Mouse (Mus musculus): ENCODE results near the gene Ptprn.
"Not testable (repeated sequence)": the region's sequence is repeated elsewhere in the genome, so short reads cannot be mapped to it uniquely, and the experiment has no call there.

Gene Ptprn

DNA sequence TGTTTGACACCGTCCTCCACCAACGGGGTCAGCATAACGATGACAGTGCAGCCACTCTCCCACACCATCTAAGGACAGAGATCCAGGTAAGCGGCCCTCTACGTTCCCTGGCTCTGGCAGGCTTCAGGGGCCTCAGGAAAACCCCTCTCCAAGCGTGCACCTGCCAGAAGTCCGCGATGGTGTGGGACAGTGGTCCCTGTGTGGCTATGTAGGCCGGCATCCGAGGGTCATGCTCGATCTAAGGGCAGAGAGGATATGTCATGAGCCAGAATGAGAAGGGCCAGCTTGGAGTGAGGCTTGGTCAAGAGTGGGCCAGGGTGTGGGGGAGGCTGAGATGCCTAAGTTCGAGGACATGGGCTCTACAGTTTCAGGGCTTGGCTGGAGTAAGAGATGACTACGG, 12.0 kb downstream of the Ptprn start:
- no peak for DNase-seq

DNA sequence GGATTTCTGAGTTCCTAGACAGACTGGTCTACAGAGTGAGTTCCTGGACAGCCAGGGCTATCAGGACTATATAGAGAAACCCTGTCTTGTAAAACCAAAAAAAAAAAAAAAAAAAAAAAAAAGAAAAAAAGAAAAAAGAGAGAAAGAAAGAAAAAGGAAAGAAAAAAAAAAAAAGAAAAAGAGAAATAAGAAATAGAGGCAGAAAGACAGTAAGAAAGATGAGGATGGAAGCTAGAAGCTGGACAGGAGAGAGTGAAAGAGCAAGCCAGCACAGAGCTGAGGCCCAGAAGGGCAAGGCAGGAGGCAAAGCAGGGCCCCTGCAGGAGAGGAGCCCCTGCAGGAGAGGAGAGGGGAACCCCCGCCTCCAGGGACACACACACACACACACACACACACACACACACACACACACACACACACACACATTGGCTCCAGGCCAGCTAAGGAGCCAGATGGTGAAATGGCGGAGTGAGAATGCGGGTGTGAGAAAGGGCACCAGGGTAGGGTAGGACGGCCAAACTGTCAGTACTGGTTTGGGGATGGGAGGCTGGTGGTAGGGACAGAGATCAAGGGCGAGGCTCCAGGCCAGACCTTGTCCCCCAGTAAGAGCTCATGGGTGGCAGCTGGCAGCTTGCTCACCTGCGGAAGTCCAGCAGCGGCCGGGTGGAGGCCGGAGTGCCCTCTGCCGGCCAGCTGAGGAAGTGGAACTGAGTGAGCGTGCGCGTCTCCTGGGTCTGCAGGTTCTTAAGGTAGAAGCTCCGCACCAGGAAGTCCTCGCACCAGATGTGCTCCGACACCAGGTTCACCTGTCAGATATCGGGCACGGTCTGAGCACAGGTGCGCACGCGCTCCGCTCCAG, 13.0 kb downstream of the Ptprn start:
- peak; percentile 91 for DNase-seq

DNA sequence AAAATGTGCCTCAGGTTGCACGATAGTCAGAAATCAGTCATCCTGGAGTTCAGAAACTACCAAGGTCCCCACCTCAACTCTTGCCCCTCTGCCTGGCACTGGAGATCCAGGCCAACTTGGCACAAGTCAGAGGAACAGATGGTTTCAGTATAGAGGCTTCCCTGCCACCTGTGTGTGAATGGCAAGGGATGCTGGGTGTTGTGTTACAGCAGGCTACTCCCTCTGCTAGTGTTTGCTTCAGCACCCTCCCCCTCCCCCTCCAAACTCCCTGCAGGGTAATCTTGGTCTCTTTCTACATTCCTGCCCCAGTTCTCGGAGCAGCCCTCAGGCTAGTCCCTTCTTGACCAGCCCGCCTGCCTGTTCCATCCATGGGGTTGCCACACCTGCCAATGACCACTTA, 13.8 kb downstream of the Ptprn start:
- no peak for DNase-seq

DNA sequence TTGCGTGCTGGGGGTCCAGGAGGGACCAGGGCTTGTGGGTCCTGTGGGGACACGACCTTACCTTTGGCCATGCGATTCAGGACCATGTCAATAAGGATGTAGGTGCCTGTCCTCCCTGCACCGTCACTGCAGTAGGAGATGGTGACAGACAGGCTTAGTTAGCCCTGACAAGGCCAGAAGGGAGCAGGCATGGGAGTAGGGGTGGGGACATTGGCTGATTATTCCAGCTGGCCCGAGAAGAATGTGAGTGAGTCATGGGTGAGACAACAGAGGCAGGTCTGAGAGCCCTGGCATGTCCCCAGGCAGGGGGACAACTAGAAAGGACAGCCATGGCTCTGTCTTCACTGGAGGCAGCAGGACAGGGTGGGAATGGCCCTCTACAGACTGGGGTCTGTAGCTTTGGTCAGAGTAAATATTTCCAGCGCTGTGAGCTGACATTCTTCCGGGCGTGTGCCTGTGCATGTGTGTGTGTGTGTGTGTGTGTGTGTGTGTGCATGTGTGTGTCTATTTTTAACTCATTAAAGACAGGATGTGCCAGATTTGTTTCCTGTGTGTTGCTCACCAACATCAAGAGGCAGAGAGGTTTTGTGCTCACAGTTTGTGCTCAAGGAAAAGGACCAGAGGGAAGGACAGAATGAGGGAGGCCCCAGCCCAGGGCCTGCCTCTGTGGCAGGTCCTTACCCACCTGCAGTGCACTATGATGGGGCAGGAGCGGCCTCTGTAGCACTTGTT, 16.1 kb downstream of the Ptprn start:
- no peak for DNase-seq

DNA sequence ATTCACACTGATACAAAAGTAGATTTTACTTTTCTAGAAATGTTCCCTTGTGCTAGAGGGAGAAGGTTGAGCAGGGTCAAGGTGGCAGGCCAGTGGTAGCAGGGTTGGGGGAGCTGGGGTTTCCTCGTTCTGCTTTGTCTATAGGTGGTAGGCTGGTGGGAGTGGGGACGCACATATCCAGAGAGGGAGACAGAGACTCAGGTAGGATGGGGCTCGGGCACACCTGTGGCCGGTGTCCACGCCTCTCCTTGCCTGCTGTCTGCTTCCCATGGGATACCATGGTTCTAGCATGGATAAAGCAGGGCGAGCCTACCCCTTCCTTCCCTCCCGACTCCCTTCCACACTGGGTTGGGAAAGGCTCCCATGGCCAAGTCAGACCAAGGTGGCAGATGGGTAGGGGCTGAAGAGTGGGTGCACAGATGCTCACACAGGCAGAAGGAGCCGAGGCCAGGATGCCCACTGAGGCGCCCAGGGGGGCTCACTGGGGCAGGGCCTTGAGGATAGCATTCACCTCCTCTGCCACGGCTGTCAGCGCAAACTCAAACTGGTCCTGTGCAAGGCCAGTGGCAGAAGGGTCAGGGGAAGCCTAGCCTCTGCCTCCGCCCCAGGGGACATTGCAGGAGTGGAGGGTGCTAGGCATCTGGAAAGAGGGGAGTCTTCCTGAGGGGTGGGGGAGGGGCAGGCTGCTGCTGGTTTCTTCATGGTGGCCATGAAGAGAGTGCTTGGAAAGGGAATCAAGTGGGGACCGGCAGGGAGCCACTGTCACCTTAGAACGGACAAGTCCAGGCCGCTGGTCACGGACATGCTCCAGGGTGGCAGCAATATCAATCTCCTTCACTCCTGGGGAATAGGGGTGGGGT, 17.0 kb downstream of the Ptprn start:
- no peak for DNase-seq

DNA sequence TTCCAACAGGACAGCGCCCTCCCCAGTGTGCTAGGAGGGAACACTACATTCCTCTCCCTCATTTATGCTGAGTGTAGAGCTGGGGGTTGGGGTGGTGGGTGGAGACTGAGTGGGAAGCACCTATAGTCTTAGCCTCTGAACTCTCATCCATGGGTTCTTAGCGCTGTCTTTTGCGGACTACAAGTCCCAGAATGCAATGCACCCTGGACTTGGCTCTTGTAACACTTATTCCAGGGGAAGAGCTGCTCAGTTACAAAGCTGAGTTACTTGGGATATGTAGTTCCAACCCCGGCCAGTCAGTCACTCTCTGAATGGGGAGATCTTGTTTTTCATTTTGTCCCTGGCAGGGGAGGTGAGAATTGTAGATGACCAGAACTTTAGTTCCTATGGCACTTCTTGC, 19.5 kb downstream of the Ptprn start:
- peak; percentile 53 to 75 for DNase-seq

DNA sequence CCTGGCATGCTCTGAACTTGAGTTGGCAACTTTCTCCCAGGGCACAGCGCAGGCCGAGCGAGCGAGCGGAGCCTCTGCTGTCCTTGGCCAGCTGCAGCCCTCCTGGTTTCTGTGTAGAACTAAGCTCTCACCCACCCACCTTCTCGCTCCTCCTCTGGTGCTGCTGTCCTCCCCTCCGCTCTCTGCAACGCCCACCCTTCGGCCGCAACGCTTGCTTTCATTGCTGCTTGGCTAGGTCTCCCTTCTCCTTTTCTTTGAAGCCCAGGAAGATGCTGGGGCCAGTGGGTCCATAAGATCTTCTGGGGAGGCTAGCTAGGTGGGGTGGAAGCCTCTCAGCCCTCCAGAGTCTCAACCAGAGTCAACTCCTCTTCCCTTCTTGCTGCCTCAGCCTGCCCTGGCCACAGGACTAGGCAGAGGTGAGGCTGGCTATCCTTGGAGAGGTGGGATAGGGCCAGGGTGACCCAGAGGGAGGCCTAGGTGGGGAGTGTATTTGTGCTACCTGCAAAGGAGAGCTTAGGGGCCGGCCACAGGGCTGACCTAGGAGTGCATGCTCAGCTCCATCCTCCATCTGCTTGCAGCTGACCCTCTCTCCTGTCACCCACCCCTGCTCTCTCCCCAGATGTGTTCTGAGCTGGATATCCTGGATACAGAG, 20.0 kb downstream of the Ptprn start:
- DNase-seq = no peak

DNA sequence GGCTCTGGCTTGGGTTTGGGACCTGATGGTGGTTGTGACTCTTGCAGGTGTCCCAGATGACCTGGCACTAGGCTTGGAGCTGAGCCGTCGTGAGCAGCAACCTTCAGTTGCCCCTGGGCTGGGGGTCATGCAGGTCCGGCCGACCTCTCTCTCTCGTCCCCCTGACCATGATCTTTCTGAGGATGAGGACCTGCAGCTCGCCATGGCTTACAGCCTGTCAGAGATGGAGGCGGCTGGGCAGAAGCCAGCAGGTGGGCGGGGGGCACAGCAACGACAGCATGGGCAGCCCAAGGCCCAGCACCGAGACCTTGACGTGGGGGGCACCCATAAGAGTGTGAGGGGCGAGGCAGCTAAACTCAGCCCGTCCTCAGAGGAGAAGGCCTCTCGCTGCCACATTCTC, 20.9 kb downstream of the Ptprn start:
- DNase-seq = no peak

DNA sequence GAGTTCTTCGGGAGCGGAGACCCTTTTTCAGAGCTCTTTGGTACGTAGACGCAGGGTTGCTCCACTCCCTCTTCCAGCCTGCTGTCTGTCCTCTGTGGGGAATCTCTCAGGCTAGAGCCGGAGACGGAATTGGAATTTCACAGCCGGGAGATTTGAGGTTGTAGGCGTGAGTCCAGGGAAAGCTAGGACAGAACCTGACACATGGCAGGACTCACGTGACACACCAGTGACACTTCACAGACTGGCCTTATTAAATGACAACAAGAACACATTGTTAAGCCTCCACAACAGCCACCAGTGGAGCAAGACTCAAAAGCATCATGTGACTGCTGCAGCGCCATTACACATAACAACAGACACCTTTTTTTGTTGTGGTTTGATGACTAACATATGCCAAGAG, 24.7 kb downstream of the Ptprn start:
- DNase-seq = no peak

DNA sequence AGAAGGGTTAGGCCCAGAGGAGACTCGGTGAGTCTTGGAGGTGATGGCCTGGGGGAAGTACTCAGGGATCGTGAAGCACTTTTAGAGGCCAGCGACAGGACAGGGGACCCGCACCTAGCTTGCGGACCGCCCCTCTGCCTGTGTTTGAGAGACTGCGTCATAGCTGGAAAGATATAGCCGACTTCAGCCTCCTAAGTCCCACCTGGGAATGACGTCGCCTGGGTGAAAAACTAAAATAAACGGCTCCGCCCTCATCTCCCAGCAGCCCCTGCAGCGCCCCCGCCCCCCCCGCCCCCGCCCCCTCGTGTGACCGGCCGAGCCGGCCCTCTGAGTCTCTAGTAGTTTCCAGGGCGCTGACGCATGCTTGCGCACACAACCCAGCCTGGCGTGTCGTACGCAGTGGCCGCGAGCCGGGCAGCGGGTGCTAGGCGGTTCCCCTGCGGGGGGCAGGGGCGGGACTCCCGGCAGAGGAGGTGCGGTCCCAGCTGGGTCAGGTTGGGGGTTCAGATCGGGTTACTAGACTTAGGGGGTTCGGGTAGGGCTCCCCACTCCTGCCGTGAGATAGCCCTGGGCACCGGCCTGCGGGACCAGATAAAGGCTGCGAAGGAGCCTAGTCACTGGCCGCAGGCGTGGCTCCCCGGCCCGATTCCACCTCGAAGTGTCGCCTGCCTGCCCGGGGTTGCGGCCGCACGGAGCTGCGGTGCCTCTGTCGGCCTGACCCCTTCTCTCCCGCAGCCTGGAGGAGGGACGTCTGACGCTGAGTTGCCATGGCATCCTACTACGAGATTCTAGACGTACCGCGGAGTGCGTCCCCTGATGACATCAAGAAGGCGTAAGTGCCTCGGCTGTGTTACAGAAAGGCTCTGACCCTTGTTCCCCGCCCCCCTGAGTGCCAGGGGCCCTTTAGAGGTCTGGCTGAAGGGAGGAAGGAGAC, 27.9 kb downstream of the Ptprn start, which contains the start of gene Dnajb2:
Gene Dnajb2 (plus strand): TSS at position 290 of the 934 bp plus-strand sequence.
- peak; percentile 95 for DNase-seq

DNA sequence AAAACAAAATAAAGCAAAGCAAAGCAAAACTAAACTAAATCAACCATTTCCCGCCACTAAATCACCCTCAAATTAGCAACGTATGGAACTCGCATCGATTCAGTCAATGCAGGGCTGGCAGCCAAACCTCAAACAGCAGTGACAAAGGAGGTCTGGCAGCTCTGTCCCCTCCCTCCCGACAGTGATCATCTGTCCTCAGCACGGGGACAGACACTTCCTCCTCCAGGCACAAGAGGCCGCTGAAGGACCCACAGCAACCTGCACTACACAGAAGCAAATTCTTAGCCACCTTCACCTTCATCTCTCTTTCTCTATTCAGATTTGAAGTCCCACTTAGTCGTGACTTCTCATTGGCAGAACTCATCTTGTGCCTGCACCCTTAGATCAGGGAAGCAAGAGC, 29.7 kb downstream of the Ptprn start:
- peak; percentile 80 to 83 for DNase-seq

DNA sequence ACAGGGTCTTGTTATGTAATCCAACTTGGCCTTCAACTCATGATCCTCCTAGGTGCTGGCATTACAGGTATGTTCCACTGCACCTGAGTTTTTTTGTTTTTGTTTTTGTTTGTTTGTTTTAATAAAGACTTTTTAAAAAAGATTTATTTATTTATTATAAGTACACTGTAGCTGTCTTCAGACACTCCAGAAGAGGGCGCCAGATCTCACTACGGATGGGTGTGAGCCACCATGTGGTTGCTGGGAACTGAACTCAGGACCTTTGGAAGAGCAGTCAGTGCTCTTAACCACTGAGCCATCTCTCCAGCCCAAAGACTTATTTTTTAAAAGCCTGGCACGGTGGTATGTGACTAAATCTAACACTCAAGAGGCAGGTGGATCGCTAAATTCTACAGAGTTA, 31.8 kb downstream of the Ptprn start:
- DNase-seq = not testable (repeated sequence)

DNA sequence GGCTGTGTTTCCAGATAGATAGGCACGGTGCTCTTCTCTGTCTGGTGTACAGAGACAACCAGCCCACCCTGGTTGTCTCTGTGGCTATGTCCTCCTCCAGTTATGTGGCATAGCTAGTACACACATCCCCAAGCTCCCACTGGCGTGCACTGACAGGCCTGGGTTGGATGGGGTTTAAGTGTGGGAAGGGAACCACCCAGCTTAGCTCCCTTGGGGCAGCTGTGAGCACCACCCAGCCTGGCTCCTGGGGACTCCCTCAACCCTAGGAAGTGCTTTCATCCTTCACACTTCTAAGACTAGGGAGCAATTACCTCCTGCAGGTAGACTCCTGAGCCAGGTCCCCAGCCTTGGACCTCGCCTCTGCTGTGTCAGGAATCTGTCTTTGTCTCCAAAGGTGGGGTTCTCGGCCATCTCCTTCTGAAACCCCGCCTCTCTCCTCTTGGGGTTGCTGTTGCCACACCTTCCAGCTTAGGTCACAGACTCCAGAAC, 32.6 kb downstream of the Ptprn start, which contains the start of gene A630095N17Rik:
Gene A630095N17Rik (minus strand): TSS at position 439 of the 489 bp plus-strand sequence.
- DNase-seq = no peak

DNA sequence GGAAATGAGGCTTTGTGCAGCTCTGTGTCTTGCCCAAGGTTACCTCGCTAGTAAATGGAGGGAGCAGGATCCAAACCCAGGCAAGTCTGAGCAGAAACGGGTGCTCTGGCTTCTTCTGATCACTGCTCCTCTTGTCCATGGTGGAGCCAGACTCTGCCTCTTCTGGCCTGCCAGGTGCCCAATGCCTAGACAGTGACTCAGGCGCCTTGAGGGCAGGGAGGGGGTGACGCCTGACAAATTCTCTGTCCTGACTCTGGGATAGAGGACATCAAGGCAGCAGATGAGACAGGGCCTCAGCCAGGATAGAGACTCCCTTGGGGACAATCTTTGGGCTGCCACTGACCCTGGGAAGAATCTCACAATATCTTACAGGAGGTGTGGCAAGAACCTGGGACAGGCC, 33.1 kb downstream of the Ptprn start:
- no peak for DNase-seq

DNA sequence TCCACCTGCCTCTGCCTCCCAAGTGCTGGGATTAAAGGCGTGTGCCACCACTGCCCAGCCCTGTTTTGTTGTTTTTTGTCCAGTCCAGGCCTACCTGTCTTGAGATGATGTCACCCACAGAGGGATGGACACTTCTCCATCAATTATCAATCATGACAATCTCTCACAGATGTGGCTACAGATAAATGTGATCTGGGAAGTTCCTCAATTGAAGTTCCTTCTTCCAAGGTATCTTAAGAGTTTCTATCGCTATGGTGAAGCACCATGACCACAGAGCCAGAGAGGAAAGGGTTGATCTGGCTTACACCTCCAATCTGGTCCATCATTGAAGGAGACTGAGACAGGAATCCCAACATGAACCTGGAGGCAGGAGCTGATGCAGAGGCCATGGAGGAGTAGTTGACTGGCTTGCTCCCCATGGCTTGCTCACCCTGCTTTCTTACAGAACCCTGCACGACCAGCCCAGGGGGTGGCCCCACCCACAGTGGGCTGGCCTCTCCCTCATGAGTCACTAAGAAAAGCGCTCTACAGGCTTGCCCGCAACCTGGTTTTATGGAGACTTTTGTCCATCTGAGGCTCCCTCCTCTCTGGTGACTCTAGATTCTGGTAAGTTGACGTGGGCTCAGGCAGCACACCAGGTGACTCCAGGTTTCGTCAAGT, 33.8 kb downstream of the Ptprn start:
- no peak for DNase-seq

DNA sequence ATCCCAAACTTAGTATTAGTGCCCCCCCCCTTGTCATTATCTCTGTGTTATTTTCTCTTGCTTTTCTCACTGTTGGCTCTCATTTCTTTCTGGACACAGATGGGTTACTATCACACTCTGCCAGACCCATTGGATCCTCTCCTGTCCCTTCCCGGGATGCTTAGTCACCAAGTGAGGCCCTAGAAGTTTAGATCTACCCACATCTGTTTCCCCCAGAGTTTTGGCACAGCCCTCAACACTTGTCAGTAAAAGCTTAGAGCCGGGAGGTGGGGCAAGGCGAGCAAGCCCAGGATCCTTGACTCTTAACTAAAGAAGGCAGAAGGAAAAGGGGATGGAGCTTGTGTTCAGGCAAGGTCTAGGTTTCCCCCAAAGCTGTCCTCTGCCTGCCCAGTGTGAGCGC, 35.1 kb downstream of the Ptprn start:
- no peak for DNase-seq

DNA sequence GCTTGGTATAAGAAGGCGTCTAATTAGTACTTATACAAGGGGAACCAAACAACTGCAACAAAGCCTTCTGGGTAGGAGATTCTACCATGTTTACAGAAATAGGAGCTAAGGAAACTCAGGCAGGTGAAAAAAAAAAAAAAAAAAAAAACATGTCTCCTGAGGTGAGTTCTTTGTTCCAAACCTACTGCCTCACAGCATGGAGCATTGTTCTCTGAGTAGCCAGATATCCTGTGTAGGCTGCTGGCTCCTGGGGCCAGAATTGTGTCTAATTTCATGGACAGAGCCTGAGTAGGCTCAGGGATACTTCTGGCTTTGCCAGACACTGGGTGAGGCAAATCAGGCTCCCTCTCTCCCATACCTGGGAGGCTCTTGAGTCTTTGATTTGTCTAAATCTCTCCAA, 36.6 kb downstream of the Ptprn start:
- no peak for DNase-seq

DNA sequence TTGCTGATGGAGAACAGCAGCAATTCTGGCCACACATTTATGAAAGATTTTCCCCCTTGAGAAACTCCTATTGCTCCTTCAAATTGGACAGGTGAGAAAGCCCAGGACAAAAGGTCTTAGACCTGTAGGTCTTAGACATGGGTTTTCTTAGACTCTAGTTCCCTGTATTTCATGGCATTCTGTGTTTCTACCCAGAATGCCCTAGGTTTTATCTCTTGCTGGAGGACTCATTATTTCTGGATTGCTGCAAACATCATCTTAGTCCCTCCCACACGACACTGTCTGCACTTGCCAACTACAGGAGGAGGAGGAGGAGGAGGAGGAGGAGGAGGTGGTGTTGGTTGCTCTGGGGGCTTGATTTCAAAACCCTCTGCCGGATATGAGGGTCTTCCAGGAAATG, 38.2 kb downstream of the Ptprn start:
- DNase-seq = no peak

DNA sequence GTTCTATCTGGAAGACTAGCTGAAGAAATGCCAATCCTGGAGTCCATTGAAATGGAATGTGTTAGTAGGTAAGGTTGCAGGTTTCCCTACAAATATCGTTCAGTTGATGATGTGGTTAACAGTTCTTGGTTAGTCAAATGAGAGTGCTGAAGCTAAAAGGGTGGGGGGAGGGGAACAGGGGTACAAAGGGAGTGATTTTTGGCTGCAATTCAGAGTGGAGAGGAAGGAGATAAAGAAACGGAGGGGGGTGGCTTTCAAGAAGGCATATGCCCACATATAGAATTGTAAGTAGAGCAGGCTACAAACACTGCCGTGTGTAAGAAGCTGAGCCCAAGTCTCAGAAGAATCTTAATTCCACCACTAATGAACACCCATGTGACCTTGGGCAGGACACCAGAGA, 38.8 kb downstream of the Ptprn start:
- no peak for DNase-seq

DNA sequence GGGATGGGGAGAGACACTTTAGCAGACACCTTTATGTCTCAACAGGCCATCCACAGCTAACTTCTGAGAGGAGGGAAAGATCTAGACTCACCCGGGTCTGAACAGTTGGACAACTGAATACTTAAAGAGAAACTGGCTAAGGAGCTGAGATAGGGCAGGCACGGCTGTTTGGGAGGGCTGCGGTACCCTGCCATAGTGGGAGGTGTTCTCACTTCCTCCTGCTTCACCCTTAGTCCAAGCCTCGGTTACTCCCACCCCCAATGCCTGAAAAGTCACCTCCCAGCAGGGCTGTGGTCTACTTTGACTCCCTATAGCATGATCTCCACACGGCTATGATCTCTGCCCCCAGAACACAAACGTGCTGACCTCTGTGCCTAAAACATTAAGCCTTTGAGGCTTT, 40.8 kb downstream of the Ptprn start:
- DNase-seq = no peak

DNA sequence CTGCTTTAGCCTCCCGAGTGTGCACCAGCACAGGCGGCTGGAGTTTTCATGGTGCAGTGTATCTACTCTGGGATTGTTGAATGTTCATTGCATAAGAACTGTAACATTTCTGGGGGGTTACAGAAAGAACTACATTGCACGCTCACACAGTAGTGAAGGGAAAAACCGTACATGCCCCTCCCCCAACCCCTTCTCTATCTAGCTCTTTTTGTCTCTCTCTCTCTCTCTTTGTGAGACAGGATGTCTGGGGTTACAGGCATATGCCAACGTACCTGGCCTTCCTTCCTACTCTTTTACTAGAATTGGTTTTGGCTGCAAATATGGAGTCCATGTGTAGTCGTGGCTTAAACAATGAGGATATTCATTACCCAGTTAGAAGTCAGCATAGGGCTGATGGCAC, 41.4 kb downstream of the Ptprn start:
- DNase-seq = no peak
